Mouse (Mus musculus) thymus, adult 18-20 months (tissue): ENCODE results near the gene Mgat3.

ENCODE experiments used
- DNase-seq, 2 experiments: peaks; one replicate each; pipeline ENCODE4 v3.0.0; 2022; ENCODE audit warnings: mixed read lengths in 2 of 2

The Mgat3 gene

DNA sequence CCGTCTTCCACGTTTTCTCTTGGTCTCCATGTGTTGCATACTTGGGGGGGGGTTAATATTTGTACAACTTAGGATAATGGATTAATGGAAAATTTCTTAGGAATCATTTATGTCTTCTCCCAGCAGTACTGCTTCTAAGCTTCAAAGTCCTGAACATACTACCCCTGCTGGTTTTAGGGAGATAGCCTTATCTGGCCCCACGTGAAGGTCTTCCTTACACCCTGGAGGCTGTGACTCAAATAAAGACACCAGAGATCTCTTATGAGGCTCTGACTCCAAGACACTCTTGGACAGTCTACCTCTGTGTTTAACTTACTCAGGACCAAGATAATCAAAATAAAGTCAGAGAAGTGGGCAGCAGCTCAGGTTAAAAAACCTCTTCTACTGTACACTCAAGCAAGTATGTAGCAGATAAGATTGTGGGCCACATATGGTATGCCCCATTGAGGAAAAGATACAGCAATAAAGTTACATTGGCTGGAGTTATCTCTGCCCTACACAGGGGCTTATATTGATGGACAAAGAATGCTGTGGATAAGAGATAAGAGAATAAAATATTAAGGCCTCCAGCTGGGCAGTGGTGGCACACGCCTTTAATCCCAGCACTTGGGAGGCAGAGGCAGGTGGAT is 8.7 kb downstream of the Mgat3 start:
- DNase-seq = no peak

GRCm38 (mm10) chr15:80188927-80189326 is 15.4 kb downstream of the Mgat3 start:
- DNase-seq = no peak

DNA sequence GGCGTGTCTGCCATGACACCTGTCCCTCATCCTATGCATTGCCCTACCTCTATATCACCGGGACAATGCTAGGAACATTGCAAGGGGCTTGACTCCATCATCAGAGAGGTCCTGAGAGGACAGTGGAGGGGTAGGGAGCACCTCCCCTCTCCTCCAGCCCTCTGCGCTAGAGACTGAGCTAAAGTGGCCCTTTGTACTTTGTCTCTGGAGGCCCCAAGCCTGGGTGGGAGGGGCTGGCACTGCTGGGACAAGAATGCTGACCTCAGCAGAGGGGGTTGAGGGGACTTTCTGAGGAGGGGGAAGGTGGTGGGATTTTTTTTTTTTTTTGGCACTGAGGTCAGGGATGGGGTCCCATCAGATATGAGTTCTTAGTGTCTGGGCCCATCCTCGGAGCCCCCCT is 16.6 kb downstream of the Mgat3 start:
- DNase-seq = no peak

GRCm38 (mm10) chr15:80191585-80192245 is 18.2 kb downstream of the Mgat3 start:
- DNase-seq = no peak

GRCm38 (mm10) chr15:80192246-80192585 is 18.7 kb downstream of the Mgat3 start:
- DNase-seq = peak; percentile 16 to 34

- no peak for DNase-seq
Measured at GRCm38 (mm10) chr15:80192847-80193246, 19.3 kb downstream of the Mgat3 start.

- no peak for DNase-seq
Measured at GRCm38 (mm10) chr15:80199556-80199955, 26.0 kb downstream of the Mgat3 start.

DNA sequence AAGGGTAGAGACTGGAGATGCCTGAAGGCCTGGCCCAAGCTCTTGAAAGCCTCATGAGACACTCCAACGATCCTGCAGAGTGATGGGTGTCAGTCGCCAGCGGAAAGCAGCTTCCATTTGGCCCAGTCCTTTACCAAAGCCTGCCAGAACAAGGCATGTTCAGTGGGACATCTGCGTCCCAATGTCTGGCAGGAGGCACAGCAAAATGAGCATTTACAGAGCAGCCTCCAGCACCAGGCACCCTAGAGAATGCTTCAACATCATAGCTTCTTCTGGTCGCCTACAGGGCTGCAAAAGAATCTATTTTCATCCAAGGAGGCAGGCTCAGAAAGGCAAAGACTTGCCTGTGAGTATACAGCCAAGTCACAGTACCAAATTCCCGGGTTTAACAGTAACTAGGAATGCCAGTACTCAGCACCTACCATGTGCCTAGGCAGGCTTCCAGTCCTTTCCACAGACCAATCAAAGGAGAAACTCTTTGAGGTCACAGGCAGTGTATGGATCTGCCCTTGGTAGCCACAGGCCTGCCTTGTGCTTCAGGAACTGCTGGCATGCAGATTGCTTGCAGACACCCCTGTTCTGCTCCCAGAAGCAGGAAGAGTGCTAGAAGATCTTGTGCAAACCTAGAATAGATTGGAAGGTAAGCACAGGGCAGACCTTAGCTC is 28.7 kb downstream of the Mgat3 start:
- no peak for DNase-seq

- DNase-seq = no peak
Measured at GRCm38 (mm10) chr15:80203406-80203805, 29.9 kb downstream of the Mgat3 start.

DNA sequence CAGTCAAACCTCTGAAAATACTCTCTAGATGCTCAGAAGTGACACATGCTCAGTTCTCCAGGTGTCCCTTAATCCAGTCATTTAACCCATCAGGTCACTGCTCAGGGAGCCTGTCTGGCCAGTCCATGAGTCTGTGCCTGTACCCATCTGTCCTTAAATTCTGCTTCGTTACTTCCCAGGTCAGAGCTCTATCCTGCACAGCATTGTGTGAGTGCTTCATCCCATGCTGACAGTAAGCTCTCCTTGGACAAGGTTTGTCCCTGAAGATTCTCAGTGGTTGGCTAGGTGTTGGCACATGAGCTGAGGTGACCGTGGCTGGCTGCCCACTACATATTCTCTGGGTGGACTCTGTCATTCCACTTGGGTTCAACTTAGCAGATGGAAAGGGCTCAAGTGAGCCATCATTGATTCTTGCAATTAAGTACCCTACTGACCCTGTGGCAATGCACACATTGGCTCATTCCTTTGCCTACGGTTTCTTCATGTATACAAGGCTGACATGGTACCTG is 32.6 kb downstream of the Mgat3 start:
- DNase-seq = no peak

GRCm38 (mm10) chr15:80208446-80208845 is 34.9 kb downstream of the Mgat3 start:
- DNase-seq = no peak

GRCm38 (mm10) chr15:80213688-80214087 is 40.2 kb downstream of the Mgat3 start:
- no peak for DNase-seq

DNA sequence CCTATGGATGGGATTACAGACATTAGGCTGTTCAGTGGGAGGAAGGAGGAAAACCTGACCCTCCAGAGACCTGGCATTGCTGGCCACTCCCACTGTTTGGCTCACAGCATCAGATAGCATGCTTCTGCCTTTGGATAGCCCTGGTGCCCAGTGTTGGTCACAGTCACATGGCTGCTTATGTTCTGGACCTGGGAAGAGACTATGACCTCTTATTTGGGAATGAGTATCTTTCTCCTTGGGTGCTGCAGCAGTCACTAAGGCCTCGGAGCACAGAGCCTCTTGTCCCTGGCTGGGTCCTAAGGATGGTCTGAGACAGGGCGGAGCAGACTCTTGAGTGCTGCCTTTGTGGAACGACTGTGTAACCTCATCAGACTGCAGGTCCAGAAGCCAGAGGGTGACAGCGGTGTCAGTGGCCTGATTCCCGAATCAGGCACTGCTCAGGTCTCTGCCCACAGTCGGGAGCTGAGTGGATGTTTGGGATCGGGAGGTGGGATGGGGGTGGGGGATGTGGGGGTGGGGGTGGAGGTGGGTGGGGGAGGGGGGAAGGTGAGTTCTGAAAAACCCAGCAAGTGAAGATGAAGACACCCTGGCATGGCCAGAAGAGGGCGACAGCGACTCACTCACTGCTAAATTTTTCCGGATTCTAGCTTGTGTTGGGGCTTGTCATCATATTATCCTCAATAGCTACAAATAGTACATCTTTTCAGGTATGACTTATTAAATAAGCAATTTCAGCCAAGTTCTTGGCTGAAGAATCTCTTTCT is 42.4 kb downstream of the Mgat3 start:
- no peak for DNase-seq

- no peak for DNase-seq
Measured at GRCm38 (mm10) chr15:80216480-80216820, 42.9 kb downstream of the Mgat3 start.

DNA sequence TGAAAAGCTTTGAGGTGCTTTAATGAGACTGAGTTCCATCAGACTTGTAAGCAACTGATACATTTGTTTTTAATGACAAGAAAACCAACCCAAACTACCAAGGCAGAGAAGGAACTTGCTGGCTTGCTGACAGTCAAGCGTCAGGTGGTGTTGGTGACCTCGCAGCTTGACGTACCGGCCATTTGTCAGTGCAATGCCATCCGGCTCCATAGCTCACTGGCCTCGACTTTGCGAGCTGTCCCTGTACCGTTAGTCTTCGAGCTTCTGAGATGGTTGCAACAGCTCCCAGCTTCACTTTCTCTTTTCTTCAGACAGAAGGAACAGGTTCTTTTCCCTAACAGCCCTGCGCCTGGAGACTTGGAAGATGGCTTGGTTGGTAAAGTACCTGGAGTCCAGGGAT is 44.0 kb downstream of the Mgat3 start:
- DNase-seq = no peak

DNA sequence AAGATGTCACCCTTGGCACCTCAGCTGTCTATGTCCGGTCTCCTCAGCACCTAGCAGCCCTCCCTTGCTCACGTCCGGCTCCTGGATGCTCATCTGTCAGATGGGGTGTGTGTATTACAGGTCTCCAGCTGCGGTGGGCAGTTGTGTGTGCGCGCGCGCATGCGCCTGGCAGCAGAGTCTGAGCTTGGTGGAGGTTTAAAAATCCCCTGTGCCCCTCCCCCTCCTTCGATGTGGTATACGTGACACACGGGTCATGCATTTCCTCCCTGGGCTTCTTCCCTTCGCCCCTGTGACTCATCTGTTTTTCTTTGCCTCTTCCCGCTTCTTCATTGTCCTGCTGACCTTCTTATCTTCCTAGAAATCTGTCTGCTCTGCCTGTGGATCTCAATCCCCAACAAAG is 45.7 kb downstream of the Mgat3 start:
- DNase-seq = peak; percentile 20 to 54

- DNase-seq = no peak
Measured at GRCm38 (mm10) chr15:80219705-80220657, 46.5 kb downstream of the Mgat3 start.

- no peak for DNase-seq
Measured at GRCm38 (mm10) chr15:80221031-80221430, 47.5 kb downstream of the Mgat3 start.

GRCm38 (mm10) chr15:80223751-80224150 is 50.2 kb downstream of the Mgat3 start:
- DNase-seq = no peak

DNA sequence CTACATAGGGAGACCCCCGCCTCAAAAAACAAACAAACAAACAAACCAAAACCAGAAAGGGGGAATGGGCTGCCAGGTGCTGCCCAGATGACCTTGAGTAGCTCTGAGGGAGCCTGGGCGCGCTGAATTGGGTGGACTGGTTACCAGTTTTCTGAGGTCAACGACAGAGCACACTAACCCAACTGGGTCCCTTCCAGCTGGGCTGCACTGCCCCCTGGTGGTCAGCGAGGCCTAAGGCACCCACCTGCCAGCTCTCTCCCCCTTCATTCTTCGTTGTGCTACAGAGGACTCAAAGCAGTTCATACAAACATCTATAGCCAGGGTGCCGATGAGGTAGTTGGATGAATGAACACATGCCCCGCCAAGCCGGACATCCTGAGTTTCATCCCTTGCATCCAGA is 51.7 kb downstream of the Mgat3 start:
- peak; percentile 40 to 56 for DNase-seq

GRCm38 (mm10) chr15:80225796-80226195 is 52.3 kb downstream of the Mgat3 start:
- DNase-seq = no peak

DNA sequence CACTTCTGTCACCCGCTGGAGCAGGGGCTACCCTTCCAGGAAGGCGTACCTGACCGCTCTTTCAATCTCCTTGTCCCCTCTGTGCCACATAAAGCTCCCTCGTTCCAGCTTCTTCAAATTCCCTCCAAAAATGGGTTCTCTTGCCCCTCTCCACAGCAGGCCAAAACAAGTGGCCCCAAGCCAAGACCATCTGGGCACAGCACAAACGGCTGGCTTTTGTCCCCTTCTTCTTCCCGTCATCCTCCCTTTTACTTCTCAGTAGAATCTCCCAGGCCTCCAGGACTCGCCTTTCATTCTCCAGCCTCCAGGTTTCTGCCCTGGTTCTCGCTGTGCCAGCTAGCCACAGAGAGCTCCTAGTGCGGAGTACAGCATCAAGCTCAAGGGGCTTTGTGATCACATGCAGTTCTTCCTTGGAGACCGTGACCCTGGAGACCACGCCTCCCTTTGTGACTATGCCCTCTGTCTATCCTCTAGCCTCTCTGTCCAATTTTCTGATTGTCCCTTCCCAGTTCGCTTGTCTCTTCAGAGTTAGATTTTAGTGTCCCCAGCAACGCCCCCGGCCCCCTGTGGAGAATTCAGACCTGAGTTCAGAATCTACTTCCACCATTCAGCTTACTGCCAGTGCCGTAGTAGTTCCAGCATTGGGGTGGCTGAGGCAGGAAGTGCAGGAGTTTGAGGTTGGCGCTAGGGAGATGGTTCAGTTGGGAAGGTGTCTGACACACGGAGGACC is 54.7 kb downstream of the Mgat3 start:
- no peak for DNase-seq
